19 mouse cellular contexts compared by ENCODE assay signal in the genomic region with DNA sequence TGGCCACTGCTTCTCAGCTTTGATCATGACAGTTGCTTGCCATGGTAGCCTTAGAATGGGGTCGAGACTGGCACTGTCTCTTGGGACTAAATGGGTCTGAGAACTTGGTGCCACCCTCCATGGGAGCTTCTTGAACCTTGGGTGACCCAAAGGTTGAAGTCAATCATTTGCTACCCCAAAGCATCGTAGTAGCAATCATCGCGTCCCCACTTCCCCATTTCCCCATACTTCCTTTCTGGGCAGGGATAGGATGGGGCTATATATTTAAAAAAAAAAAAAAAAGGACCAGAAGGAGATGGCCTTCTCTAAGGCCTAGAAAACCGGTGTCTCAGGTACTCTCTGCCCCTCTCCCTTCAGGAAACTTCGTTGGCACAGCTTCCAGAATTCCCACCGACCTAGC.
DNase-seq lines count a peak whose midpoint lies in the region; ATAC-seq lines count a peak whose summit lies in the region.
"Had no signal": no experiment of that assay in that cellular context is flagged by ENCODE, and none has a peak within 500 bp of the region (broad histone marks: within the 10 kb centered on the region; RNA-seq: fewer than 3 reads in every experiment).

No protein-coding gene starts in this region.

- ATAC-seq in common myeloid progenitor, adult 5-6 weeks (replicated peaks; ENCODE audit: low read depth, poor library complexity, severe bottlenecking): 0 out of 2 replicates have a peak, but pooled peaks have one; percentile 45
- peak; percentile 76 for ATAC-seq in granulocyte monocyte progenitor cell, adult 5-6 weeks (replicated peaks; ENCODE audit: poor library complexity, severe bottlenecking)
- peak; percentile 73 for ATAC-seq in megakaryocyte progenitor cell, adult 5-6 weeks (replicated peaks; ENCODE audit: poor library complexity)
- ATAC-seq: activated CD4-positive, CD25-positive, alpha-beta regulatory T cell, adult 4 months; CD4-positive, CD25-positive, alpha-beta regulatory T cell, adult 4 months; forebrain, embryonic 14.5 days; forebrain, embryonic 16.5 days; Patski had no signal

- DNase-seq in B cell, adult 2 months: no peak
- DNase-seq in frontal cortex, postnatal 25 days (ENCODE audit: low spot score in 2 of 2): no peak
- DNase-seq: adrenal gland, adult 8-10 months; adrenal gland, postnatal 14 days; adrenal gland, postnatal 36 days; cerebellum, adult 11-12 months; cerebellum, adult 2 months; cerebellum, adult 9-10 months; cerebellum, postnatal 10 days; cerebellum, postnatal 25 days; embryo, embryonic 11 days had no signal
